Mouse (Mus musculus): ENCODE measurements at regions not wholly inside any gene's neighbourhood (a gene's known extent, or its start where the extent isn't known, plus 50 kb on each side); places are given as distances from the start of the nearest gene placed in this dataset.

DNA sequence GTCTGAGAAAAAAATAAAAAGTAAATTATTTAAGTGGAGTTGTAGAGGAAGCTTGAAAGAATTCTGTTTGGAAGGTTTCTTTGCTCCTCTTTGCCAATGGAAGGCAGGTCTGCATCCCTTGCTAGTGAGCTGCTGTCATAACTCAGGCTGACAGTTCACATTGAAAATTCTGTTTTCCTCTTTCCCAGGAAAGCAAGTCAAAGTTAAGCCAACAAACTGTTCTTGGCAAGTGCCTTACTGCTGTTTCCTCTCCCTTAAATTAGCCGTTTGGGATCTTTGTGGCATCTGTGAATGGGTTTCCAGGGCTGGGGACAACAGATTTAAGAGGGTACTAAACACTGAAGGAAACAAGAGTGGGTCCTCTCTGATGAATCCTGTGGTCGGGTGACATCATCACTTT, 261.2 kb downstream of the Pou4f1 start:
- no peaks in the 10 kb centered on the region for H3K79me2 ChIP-seq (ENCODE audit: control insufficient read depth, insufficient read depth, low read length)
- 36% methylated on average over 2 of the region's 2 CpGs for WGBS
- H3K4me1 ChIP-seq (ENCODE audit: control insufficient read depth, insufficient read depth, low read length): no peaks in the 10 kb centered on the region
- H3K36me3 ChIP-seq (ENCODE audit: control insufficient read depth, insufficient read depth, low read length): no peaks in the 10 kb centered on the region
- DNase-seq (ENCODE audit: extremely low read depth, low read depth, low spot score): no peak
- H3K4me3 ChIP-seq (ENCODE audit: insufficient read depth, low read depth, low read length): no peak overlapping the region
- no peak overlapping the region for H3K9ac ChIP-seq (ENCODE audit: low read depth, low read length)
- no peaks in the 10 kb centered on the region for H3K27me3 ChIP-seq (ENCODE audit: control insufficient read depth, insufficient read depth, low read length)
- no peak overlapping the region for H3K27ac ChIP-seq (replicated peaks; ENCODE audit: insufficient read depth, low read depth, low read length)
- no peak for TF ChIP-seq CTCF (IDR thresholded peaks at IDR 0.05; ENCODE audit: low read depth, low read length)
- TF ChIP-seq POLR2A (IDR thresholded peaks at IDR 0.05; ENCODE audit: extremely low read depth, insufficient read depth, low read length): no peak

DNA sequence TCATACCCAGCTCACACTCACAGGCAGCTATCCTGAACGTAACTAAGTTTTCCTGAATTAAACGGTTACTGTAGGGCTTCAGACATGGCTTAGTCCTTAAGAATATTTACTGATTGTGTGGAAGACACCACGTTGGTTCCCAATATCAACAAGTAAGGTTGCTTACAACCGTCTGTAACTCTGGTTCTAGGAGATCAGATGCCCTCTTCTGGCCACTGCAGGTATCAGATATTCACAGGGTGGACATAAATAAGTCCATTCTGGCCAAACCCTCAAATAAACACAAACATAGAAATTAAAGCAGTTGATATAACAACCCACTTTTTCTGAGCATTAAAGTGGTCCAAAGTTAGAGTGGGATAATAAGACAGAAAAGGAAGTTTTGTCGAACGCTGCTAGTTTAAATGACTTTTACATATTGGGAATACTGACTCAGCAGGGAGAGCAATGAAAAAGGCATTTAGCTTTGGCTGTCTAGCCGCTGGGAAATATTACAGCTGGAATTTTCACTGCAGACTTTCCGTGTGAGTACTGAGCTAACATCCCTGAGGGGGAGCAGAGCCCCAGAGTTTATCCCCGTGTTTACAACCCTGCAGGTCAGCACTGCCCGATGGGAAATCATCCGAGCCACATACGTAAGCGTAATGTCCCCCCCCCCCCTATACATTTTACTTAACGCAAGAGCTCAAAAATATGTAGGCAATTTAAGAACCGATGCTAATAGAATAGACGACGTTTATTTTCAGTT, 264.4 kb downstream of the Pou4f1 start:
- DNase-seq (ENCODE audit: extremely low read depth, low read depth, low spot score): peak; percentile 2
- Histone ChIP-seq H3K27me3 (ENCODE audit: control insufficient read depth, insufficient read depth, low read length) (no peaks in the 10 kb centered on the region), H3K9ac (ENCODE audit: low read depth, low read length) (no peak overlapping the region), H3K36me3 (ENCODE audit: control insufficient read depth, insufficient read depth, low read length) (no peaks in the 10 kb centered on the region), H3K79me2 (ENCODE audit: control insufficient read depth, insufficient read depth, low read length) (no peaks in the 10 kb centered on the region), H3K4me1 (ENCODE audit: control insufficient read depth, insufficient read depth, low read length) (no peaks in the 10 kb centered on the region), H3K27ac (replicated peaks; ENCODE audit: insufficient read depth, low read depth, low read length) (no peak overlapping the region), H3K4me3 (ENCODE audit: insufficient read depth, low read depth, low read length) (no peak overlapping the region)
- 74% methylated on average over 17 of the region's 17 CpGs for WGBS
- no peak for TF ChIP-seq POLR2A (IDR thresholded peaks at IDR 0.05; ENCODE audit: extremely low read depth, insufficient read depth, low read length)
- TF ChIP-seq CTCF (IDR thresholded peaks at IDR 0.05; ENCODE audit: low read depth, low read length): no peak

DNA sequence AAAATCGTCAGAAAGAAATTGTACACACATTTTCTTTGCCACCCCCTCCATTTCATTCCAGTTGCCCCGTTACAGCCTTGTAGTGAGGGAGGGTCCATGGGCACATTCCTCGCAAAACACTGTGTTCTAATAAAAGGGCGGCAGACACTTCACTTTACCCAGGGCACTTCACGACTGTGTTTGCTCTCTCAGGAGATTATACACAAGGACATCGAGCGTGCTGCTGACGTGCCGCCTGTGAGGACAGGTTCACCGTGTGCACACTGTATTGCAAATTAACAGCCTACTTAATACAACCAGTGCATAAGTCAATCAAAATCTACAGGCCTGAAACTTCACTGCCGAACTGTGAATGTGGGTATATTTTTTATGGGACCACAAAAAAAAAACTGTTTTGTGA, 274.6 kb downstream of the Pou4f1 start:
- no peaks in the 10 kb centered on the region for H3K79me2 ChIP-seq (ENCODE audit: control insufficient read depth, insufficient read depth, low read length)
- DNase-seq (ENCODE audit: extremely low read depth, low read depth, low spot score): no peak
- no peak overlapping the region for H3K27ac ChIP-seq (replicated peaks; ENCODE audit: insufficient read depth, low read depth, low read length)
- no peaks in the 10 kb centered on the region for H3K27me3 ChIP-seq (ENCODE audit: control insufficient read depth, insufficient read depth, low read length)
- TF ChIP-seq CTCF (IDR thresholded peaks at IDR 0.05; ENCODE audit: low read depth, low read length) (no peak), POLR2A (IDR thresholded peaks at IDR 0.05; ENCODE audit: extremely low read depth, insufficient read depth, low read length) (no peak)
- 66% methylated on average over 11 of the region's 11 CpGs for WGBS
- no peaks in the 10 kb centered on the region for H3K36me3 ChIP-seq (ENCODE audit: control insufficient read depth, insufficient read depth, low read length)
- H3K4me3 ChIP-seq (ENCODE audit: insufficient read depth, low read depth, low read length): no peak overlapping the region
- H3K4me1 ChIP-seq (ENCODE audit: control insufficient read depth, insufficient read depth, low read length): no peaks in the 10 kb centered on the region
- H3K9ac ChIP-seq (ENCODE audit: low read depth, low read length): no peak overlapping the region

DNA sequence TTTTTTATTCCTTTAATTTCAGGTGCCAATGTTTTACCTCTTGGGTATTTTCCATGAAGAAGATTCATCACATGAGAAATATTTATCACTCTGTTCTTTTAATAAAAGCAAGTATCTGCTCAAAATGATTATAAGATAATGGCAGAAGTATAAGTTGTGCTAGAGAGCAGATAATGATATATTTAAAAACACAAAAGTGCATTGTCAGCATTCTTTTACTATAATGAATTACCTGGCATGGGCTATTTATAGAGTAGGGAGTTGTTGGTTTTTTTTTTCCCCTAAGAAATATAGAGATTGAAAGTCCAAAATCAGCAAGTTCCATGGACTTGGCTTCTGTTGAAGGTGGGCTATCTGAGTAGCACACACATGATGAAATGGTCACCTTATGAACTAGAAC, 292.7 kb downstream of the Pou4f1 start:
- H3K4me3 ChIP-seq (ENCODE audit: insufficient read depth, low read depth, low read length): no peak overlapping the region
- no peak overlapping the region for H3K27ac ChIP-seq (replicated peaks; ENCODE audit: insufficient read depth, low read depth, low read length)
- H3K9ac ChIP-seq (ENCODE audit: low read depth, low read length): no peak overlapping the region
- no peak for DNase-seq (ENCODE audit: extremely low read depth, low read depth, low spot score)
- no peak for TF ChIP-seq CTCF (IDR thresholded peaks at IDR 0.05; ENCODE audit: low read depth, low read length)
- no peak for TF ChIP-seq POLR2A (IDR thresholded peaks at IDR 0.05; ENCODE audit: extremely low read depth, insufficient read depth, low read length)
- no peaks in the 10 kb centered on the region for H3K36me3 ChIP-seq (ENCODE audit: control insufficient read depth, insufficient read depth, low read length)
- no peaks in the 10 kb centered on the region for H3K4me1 ChIP-seq (ENCODE audit: control insufficient read depth, insufficient read depth, low read length)
- no peaks in the 10 kb centered on the region for H3K79me2 ChIP-seq (ENCODE audit: control insufficient read depth, insufficient read depth, low read length)
- H3K27me3 ChIP-seq (ENCODE audit: control insufficient read depth, insufficient read depth, low read length): no peaks in the 10 kb centered on the region

DNA sequence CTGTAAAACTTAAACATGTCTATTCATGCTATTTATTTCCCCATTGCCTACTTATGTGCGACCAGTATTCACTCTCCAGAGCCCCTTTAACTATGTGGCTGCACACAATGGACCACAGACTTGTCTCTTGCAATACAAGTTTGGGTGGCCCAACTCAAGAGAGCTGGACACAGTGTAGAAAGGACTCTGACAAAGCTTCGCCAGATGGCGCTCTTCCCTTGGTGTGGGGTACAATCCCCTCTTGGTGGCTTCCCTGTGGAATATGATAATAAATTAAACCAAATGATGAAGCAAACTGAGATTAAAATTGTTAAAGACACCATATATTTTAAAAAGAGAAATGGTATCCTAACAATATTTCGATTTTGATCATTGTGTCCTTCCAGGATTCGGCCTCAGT, 302.6 kb upstream of the Ednrb start:
- TF ChIP-seq CTCF (IDR thresholded peaks at IDR 0.05; ENCODE audit: low read depth, low read length) (no peak), POLR2A (IDR thresholded peaks at IDR 0.05; ENCODE audit: extremely low read depth, insufficient read depth, low read length) (no peak)
- Histone ChIP-seq H3K79me2 (ENCODE audit: control insufficient read depth, insufficient read depth, low read length) (no peaks in the 10 kb centered on the region), H3K27ac (replicated peaks; ENCODE audit: insufficient read depth, low read depth, low read length) (no peak overlapping the region), H3K4me1 (ENCODE audit: control insufficient read depth, insufficient read depth, low read length) (no peaks in the 10 kb centered on the region), H3K9ac (ENCODE audit: low read depth, low read length) (no peak overlapping the region), H3K36me3 (ENCODE audit: control insufficient read depth, insufficient read depth, low read length) (no peaks in the 10 kb centered on the region), H3K4me3 (ENCODE audit: insufficient read depth, low read depth, low read length) (no peak overlapping the region), H3K27me3 (ENCODE audit: control insufficient read depth, insufficient read depth, low read length) (no peaks in the 10 kb centered on the region)
- no peak for DNase-seq (ENCODE audit: extremely low read depth, low read depth, low spot score)
- 41% methylated on average over 5 of the region's 5 CpGs for WGBS

DNA sequence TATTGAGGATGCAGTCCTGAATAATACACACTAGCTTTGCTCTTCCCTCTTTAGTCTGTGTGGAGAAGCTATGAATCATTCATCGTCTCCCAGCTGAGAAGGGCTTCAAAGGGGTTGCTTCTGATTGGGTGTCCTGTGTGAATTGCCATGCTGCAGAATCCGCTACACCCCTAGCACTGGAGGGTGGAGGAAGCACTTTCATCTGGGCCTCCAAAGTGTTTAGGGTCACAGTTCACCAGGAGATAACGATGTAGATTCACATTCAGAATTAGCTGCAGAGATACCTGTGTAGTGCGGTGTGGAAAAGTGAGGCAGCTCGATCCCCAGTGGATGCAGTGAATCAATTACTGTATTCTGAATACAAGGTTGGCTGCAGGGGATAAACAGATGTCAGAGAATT, 301.2 kb upstream of the Ednrb start:
- WGBS: 55% methylated on average over 5 of the region's 5 CpGs
- H3K27ac ChIP-seq (replicated peaks; ENCODE audit: insufficient read depth, low read depth, low read length): no peak overlapping the region
- no peaks in the 10 kb centered on the region for H3K36me3 ChIP-seq (ENCODE audit: control insufficient read depth, insufficient read depth, low read length)
- H3K4me3 ChIP-seq (ENCODE audit: insufficient read depth, low read depth, low read length): no peak overlapping the region
- H3K9ac ChIP-seq (ENCODE audit: low read depth, low read length): no peak overlapping the region
- TF ChIP-seq POLR2A (IDR thresholded peaks at IDR 0.05; ENCODE audit: extremely low read depth, insufficient read depth, low read length) (no peak), CTCF (IDR thresholded peaks at IDR 0.05; ENCODE audit: low read depth, low read length) (no peak)
- DNase-seq (ENCODE audit: extremely low read depth, low read depth, low spot score): no peak
- no peaks in the 10 kb centered on the region for H3K27me3 ChIP-seq (ENCODE audit: control insufficient read depth, insufficient read depth, low read length)
- H3K4me1 ChIP-seq (ENCODE audit: control insufficient read depth, insufficient read depth, low read length): no peaks in the 10 kb centered on the region
- no peaks in the 10 kb centered on the region for H3K79me2 ChIP-seq (ENCODE audit: control insufficient read depth, insufficient read depth, low read length)

All from liver, adult 2 months (tissue).